Mouse (Mus musculus) stomach, embryonic 16.5 days (tissue): ENCODE results near the gene Sars. TPM values are rescaled to one million over a fixed set of nuclear protein-coding genes. Genes with fewer than 3 reads are reported as not detected.

Experiments used
- ATAC-seq: fragments of 200-750 bp; cut with Nextera tagmentation; 2 replicates; pipeline ENCODE4 v1.8.0; 2017; ENCODE audit warnings: moderate number of reproducible peaks, moderate TSS enrichment; ENCODE audit not compliant: insufficient read depth, low FRiP score
- H3K27ac ChIP-seq: fragments of 300-500 bp; sonication (generic); 2 replicates; pipeline ENCODE4 v1.5.1; 2014; ENCODE audit warnings: low read length
- H3K27me3 ChIP-seq: fragments of 300-500 bp; sonication (generic); 2 replicates; pipeline ENCODE4 v1.6.1; 2014; ENCODE audit warnings: low read length, control low read depth, mixed read lengths; ENCODE audit not compliant: control insufficient read depth, insufficient read depth
- H3K36me3 ChIP-seq: fragments of 300-500 bp; sonication (generic); 2 replicates; pipeline ENCODE4 v1.6.1; 2014; ENCODE audit warnings: low read length; ENCODE audit not compliant: control insufficient read depth, insufficient read depth
- H3K4me1 ChIP-seq: fragments of 300-500 bp; sonication (generic); 2 replicates; pipeline ENCODE4 v1.6.1; 2014; ENCODE audit warnings: low read length, control low read depth, mixed read lengths; ENCODE audit not compliant: control insufficient read depth, insufficient read depth
- H3K4me2 ChIP-seq: fragments of 300-500 bp; sonication (generic); 2 replicates; pipeline ENCODE4 v1.6.1; 2014; ENCODE audit warnings: low read depth, low read length, mixed read lengths
- H3K4me3 ChIP-seq: fragments of 300-500 bp; sonication (generic); replicated peaks from 2 replicates; pipeline ENCODE4 v1.5.1; 2014; ENCODE audit warnings: mild to moderate bottlenecking, low read length
- H3K9ac ChIP-seq: fragments of 300-500 bp; sonication (generic); 2 replicates; pipeline ENCODE4 v1.6.1; 2014; ENCODE audit warnings: low read length
- H3K9me3 ChIP-seq: fragments of 300-500 bp; sonication (generic); replicated peaks from 2 replicates; pipeline ENCODE4 v1.6.1; 2016; ENCODE audit warnings: low read length, control low read depth; ENCODE audit not compliant: control insufficient read depth
- WGBS: fragments of 180-500 bp; shearing (Covaris S2); extraction: QIAGEN DNeasy Blood & Tissue Kit; methylation state at CpG from one replicate; pipeline ENCODE4 v1.1.7; 2014; 5-methylcytosine and 5-hydroxymethylcytosine counted together
- polyA plus RNA-seq: library from polyadenylated mRNA; unstranded; fragments of >200 nt; fragmentation: Nextera tagmentation; extraction: Ambion mirVana; gene quantifications from 2 replicates; pipeline ENCODE4 v1.2.1, GENCODE M21; 2015

Sars gene
- polyA plus RNA-seq, 1 experiment from 2014 or later = 146 TPM

DNA sequence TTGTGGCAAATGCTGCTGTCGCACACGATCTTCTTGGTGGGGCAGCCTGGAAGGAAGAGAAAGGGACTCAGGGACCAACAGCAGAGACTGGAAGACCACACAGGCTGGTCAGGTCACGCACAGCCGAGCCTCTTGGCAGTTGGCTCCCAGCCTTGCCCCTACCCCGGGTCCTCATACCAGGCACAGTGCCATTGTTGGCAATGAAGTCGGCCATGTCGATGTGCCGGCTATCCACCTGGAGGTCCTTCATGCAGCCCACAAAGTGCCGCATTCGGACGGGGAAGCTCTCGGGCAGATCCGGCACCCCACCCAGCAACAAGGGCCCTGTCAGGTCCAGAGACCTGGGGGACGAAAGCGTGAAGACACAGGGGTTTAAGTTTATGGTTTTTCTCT, 42.5 kb downstream of the Sars start:
- H3K4me3 ChIP-seq = no peak overlapping the region
- no peak overlapping the region for H3K4me2 ChIP-seq
- H3K4me1 ChIP-seq = peaks cover 9% of the 10 kb centered on the region; the same call in 1 of the 2 replicates
- H3K9me3 ChIP-seq = no peaks in the 10 kb centered on the region
- no peak overlapping the region for H3K9ac ChIP-seq
- H3K27me3 ChIP-seq = no peaks in the 10 kb centered on the region
- ATAC-seq = no peak
- H3K36me3 ChIP-seq = no peaks in the 10 kb centered on the region; the same call in 1 of the 2 replicates
- H3K27ac ChIP-seq = peak overlapping the region; percentile 77
- WGBS = 85% methylated on average over 15 of the region's 15 CpGs

DNA sequence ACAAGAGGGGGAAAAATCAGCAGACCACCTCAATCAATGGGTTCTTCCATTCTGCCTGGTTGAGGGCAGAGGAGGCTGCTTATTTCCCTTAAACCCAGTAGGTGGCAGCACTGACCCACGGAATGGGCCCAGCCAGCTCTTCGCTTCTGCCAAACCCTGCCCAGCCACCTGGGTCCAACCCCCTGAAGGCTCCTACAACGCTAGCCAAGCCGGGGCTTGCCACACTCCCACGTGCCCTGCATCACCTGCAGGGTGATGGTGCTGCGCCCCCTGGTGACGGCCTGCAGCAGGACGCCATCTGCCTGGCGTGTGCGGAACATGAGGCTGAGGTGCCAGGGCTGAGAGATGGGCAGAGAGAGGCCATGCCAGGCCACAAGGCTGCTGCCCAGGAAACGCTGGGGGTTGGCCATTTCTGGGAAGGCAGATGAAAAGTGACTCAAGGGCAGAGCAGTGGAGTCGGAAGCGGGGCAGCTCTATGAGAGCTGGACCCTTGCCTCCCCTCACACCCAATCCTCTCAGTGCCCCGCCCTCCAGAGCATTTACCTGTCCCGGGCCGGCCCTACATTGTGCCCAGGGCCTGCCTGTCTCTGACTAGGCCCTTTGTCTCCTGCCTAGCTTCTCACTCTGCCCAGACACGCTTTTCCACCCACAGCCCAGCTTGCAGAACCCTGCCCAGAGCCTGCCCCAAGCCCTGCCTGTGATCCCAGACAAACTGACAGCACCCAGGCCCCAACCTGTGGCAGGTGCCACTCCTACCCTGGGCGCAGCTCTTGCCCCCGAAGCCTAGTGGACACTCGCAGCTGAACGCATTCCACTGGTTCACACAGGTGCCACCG, 43.1 kb downstream of the Sars start:
- Histone ChIP-seq H3K27me3 (no peaks in the 10 kb centered on the region), H3K9me3 (no peaks in the 10 kb centered on the region), H3K4me2 (peak overlapping the region; percentile 45), H3K27ac (peak overlapping the region; percentile 77), H3K4me1 (peaks cover 9% of the 10 kb centered on the region; the same call in 1 of the 2 replicates), H3K4me3 (no peak overlapping the region), H3K9ac (peak overlapping the region; percentile 41; the same call in 1 of the 2 replicates), H3K36me3 (peaks cover 3% of the 10 kb centered on the region; the same call in 1 of the 2 replicates)
- 29% methylated on average over 22 of the region's 22 CpGs for WGBS
- peak; percentile 91 for ATAC-seq

DNA sequence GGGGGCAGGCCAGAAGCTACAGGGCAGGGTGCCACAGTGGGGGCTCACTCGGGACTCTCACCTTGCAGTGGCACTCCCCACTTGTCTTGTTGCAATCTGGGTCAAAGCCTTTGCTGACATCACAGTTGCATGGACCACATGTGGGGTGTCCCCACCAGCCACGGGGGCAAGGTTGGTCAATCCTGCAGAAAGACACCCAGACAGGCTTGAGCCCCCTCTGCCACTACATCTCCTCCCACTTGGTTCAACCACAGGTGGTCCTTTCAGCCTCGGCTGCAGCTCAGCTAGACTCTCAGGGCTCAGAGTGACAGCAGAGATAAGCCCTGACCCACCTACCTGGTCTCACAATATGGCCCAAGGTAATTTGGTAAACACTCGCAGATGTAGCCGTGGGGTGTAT, 44.6 kb downstream of the Sars start:
- ATAC-seq = no peak
- Histone ChIP-seq H3K27me3 (no peaks in the 10 kb centered on the region), H3K27ac (no peak overlapping the region), H3K4me3 (no peak overlapping the region), H3K9me3 (no peaks in the 10 kb centered on the region), H3K4me1 (peaks cover 3% of the 10 kb centered on the region; the same call in 1 of the 2 replicates), H3K36me3 (0 out of 2 replicates have a peak, but pooled peaks cover 4% of the 10 kb centered on the region), H3K9ac (no peak overlapping the region), H3K4me2 (no peak overlapping the region)
- 78% methylated on average over 5 of the region's 5 CpGs for WGBS

DNA sequence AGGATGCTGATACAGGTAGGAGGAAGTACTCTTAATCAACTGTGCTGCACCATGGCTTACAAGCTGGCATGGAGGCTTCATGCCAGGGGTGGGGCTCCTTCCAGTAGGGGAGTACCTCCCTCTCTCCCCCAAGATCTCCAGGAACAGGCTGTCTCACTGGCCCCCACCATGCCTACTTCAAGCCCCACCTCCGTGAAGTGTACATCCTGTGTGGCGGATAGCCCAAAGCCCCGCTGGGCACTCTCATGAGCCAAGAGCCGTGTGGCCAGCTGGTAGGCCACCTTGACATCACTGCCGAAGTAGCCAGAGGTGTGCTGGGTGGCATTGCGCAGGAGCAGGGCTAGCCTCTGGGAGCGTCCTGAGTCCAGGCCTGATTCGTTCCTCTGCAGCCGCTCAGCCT, 46.7 kb downstream of the Sars start:
- ATAC-seq = no peak
- H3K9me3 ChIP-seq = no peaks in the 10 kb centered on the region

DNA sequence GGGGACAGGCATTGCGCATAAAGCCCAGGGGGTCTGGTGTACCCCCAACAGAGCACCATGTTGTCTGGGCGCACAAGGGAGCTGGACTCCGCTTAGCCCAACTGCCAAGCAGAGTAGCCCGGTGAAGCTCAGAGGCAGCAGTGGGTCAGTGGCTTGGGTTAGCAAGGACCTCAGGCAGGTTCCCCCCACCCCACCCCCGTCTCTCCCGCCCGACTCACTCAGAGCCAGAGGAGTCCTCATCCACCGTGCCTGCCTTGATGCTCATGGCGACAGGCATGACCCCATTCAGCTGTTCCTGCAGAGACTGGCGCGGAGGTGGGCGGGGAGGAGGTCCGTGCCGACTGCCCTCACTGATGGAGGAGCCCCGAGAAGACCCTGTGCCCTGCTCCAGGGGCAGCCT, 52.2 kb downstream of the Sars start:
- 54% methylated on average over 15 of the region's 15 CpGs for WGBS
- H3K27ac ChIP-seq = no peak overlapping the region

More for the DNA sequence above, 46.7 kb downstream of the Sars start:
- no peak overlapping the region for H3K9ac ChIP-seq
- H3K36me3 ChIP-seq = 0 out of 2 replicates have a peak, but pooled peaks cover 4% of the 10 kb centered on the region
- H3K27ac ChIP-seq = no peak overlapping the region
- H3K27me3 ChIP-seq = no peaks in the 10 kb centered on the region
- no peak overlapping the region for H3K4me3 ChIP-seq
- WGBS = 86% methylated on average over 9 of the region's 9 CpGs
- H3K4me1 ChIP-seq = peaks cover 3% of the 10 kb centered on the region; the same call in 1 of the 2 replicates
- H3K4me2 ChIP-seq = no peak overlapping the region

DNA sequence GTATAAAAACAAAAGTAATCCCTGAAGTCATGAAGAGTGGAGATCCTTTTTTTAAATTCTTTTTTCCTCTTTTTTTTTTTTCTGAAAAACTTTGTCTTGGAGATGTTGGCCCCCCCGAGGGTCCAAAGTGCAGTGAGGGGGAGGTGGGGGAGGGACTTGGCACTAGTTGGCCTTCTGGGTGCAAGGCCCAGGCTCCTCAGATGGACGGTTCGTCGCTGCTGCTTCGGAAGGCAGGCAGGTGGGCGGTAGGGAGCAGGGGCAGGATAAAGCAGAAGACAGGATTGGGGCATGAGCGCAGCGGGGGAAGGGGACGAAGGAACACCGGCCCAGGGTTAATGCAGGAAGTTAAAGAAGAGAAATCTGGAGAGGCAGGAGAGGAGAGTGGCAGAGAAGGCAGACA, 52.7 kb downstream of the Sars start:
- Histone ChIP-seq H3K27me3 (no peaks in the 10 kb centered on the region), H3K27ac (no peak overlapping the region), H3K9ac (peak overlapping the region; percentile 45; the same call in 1 of the 2 replicates), H3K36me3 (0 out of 2 replicates have a peak, but pooled peaks cover 4% of the 10 kb centered on the region), H3K4me2 (peak overlapping the region; percentile 33; the same call in 1 of the 2 replicates), H3K9me3 (no peaks in the 10 kb centered on the region), H3K4me1 (peaks cover 18% of the 10 kb centered on the region), H3K4me3 (no peak overlapping the region)
- no peak for ATAC-seq
- 15% methylated on average over 10 of the region's 10 CpGs for WGBS

More for the DNA sequence above, 52.2 kb downstream of the Sars start:
- Histone ChIP-seq H3K36me3 (0 out of 2 replicates have a peak, but pooled peaks cover 4% of the 10 kb centered on the region), H3K4me1 (peaks cover 18% of the 10 kb centered on the region), H3K4me3 (no peak overlapping the region), H3K9ac (peak overlapping the region; percentile 45; the same call in 1 of the 2 replicates), H3K4me2 (0 out of 2 replicates have a peak overlapping the region, but pooled peaks have one; percentile 33), H3K27me3 (no peaks in the 10 kb centered on the region), H3K9me3 (no peaks in the 10 kb centered on the region)
- ATAC-seq = no peak

DNA sequence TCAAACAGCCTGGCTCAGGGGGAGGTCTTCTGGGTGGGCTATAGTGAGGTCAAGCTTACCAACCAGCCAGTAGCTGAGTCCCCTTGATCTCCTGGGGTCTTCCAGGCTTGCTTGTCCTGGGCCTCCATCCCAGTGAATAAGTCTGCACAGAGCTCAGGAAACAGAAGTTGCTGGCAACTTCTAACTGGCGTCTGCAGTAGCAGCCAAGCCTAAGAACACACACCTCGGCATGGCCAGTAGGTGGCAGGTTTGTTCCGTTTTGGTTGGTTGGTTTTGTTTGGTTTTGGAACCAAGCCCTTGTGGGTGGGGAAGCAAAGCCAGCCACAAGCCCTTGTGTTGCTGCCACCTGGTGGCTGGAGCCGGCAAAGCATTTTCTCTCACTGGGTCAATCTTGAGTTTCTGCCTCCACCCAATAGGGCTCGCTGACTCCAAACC, 55.9 kb downstream of the Sars start:
- Histone ChIP-seq H3K4me1 (peaks cover 31% of the 10 kb centered on the region), H3K4me2 (no peak overlapping the region), H3K27me3 (no peaks in the 10 kb centered on the region), H3K4me3 (no peak overlapping the region), H3K9me3 (no peaks in the 10 kb centered on the region), H3K36me3 (0 out of 2 replicates have a peak, but pooled peaks cover 4% of the 10 kb centered on the region), H3K9ac (peak overlapping the region; percentile 56), H3K27ac (peak overlapping the region; percentile 59; the same call in 1 of the 2 replicates)
- WGBS = 0% methylated on average over 5 of the region's 5 CpGs
- peak; percentile 82 for ATAC-seq

DNA sequence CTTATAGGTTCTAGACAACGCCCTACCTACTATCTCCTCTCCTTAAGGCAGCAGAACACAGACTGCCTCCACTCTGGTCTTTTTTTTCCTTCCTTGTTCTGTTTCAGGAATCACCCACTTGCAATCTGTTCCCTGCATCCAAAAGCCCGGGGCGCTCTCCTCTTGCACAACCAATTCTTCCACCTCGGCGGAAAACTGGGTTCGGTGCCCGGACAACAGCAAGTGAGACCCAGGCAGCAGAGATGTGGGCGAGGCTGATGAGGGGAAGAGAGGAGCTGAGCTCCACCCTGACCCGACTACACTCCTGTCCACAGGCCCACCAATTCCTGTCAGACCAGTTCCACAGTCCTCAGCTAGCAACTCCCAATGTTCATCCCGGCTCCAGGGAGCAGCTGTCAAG, 58.8 kb downstream of the Sars start:
- Histone ChIP-seq H3K27me3 (no peaks in the 10 kb centered on the region), H3K36me3 (0 out of 2 replicates have a peak, but pooled peaks cover 4% of the 10 kb centered on the region), H3K9ac (0 out of 2 replicates have a peak overlapping the region, but pooled peaks have one; percentile 24), H3K27ac (peak overlapping the region; percentile 37), H3K4me1 (peaks cover 29% of the 10 kb centered on the region), H3K4me2 (no peak overlapping the region), H3K4me3 (no peak overlapping the region), H3K9me3 (no peaks in the 10 kb centered on the region)
- WGBS = 73% methylated on average over 10 of the region's 10 CpGs
- ATAC-seq = no peak

DNA sequence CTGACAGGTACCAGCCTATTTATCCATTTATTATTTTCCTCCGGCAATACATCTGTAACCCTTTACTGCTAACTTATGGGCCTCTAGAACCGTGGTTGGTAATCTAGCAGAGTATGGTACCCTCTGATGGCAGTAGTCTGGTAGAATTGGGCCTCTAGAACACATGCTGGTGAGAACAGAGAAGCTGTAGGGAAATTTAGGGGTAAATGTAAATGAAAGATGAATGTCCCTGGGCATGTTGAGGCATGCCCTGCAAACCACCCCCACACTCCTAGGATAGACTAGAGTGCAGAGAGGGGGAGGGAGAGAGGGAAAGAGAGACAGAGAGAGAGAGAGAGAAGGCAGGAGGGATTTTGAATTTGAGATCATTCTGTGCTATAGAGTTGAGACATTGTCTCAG, 60.6 kb downstream of the Sars start:
- 30% methylated on average over 2 of the region's 2 CpGs for WGBS
- H3K27ac ChIP-seq = no peak overlapping the region
- no peak for ATAC-seq
- H3K4me1 ChIP-seq = peaks cover 29% of the 10 kb centered on the region
- 0 out of 2 replicates have a peak, but pooled peaks cover 4% of the 10 kb centered on the region for H3K36me3 ChIP-seq
- no peaks in the 10 kb centered on the region for H3K27me3 ChIP-seq
- H3K4me3 ChIP-seq = peak overlapping the region; percentile 69
- peak overlapping the region; percentile 64 for H3K4me2 ChIP-seq
- H3K9me3 ChIP-seq = no peaks in the 10 kb centered on the region
- peak overlapping the region; percentile 54 for H3K9ac ChIP-seq
